Mouse (Mus musculus): ENCODE results near the gene Rexo4.

Rexo4 gene

GRCm38 (mm10) chr2:26950411-26950810, 13.8 kb downstream of the Rexo4 start:
- in situ Hi-C loops (cut with MboI, MseI): no loop called here

- in situ Hi-C loops (cut with MboI, MseI): no loop called here
Observed at GRCm38 (mm10) chr2:26943253-26943652, 20.9 kb downstream of the Rexo4 start.

- in situ Hi-C loops (cut with MboI, MseI): no loop called here
Observed at GRCm38 (mm10) chr2:26941539-26941938, 22.6 kb downstream of the Rexo4 start.

GRCm38 (mm10) chr2:26936425-26936824, 27.8 kb downstream of the Rexo4 start:
- in situ Hi-C loops (cut with MboI, MseI): no loop called here

- in situ Hi-C loops (cut with MboI, MseI): no loop called here
Observed at GRCm38 (mm10) chr2:26935286-26935685, 28.9 kb downstream of the Rexo4 start.

- in situ Hi-C loops (cut with MboI, MseI): no loop called here
Observed at GRCm38 (mm10) chr2:26933304-26934055, 30.7 kb downstream of the Rexo4 start, which contains the start of the genes Surf4 and Stkld1. Gene Surf4 (minus strand): TSS chr2:26933928. Gene Stkld1 (plus strand): TSS chr2:26934047.

- in situ Hi-C loops (cut with MboI, MseI): no loop called here
Observed at GRCm38 (mm10) chr2:26932473-26933303, 31.5 kb downstream of the Rexo4 start.

GRCm38 (mm10) chr2:26930390-26930789, 33.8 kb downstream of the Rexo4 start:
- in situ Hi-C loops (cut with MboI, MseI): no loop called here

- in situ Hi-C loops (cut with MboI, MseI): no loop called here
Observed at GRCm38 (mm10) chr2:26927745-26928476, 36.3 kb downstream of the Rexo4 start.

GRCm38 (mm10) chr2:26921784-26922183, 42.4 kb downstream of the Rexo4 start:
- in situ Hi-C loops (cut with MboI, MseI): loop anchor here (25.0 kb wide), 1 partner anchor 1959 kb away; the partner anchor contains the start of gene Dph7

- in situ Hi-C loops (cut with MboI, MseI): loop anchor here (25.0 kb wide), 1 partner anchor 1958 kb away; the partner anchor contains the start of gene Dph7
Observed at GRCm38 (mm10) chr2:26920190-26920855, 43.9 kb downstream of the Rexo4 start.

GRCm38 (mm10) chr2:26919684-26920083, 44.5 kb downstream of the Rexo4 start:
- in situ Hi-C loops (cut with MboI, MseI): loop anchor here (25.0 kb wide), 1 partner anchor 1957 kb away; the partner anchor contains the start of gene Dph7

- in situ Hi-C loops (cut with MboI, MseI): loop anchor here (25.0 kb wide), 1 partner anchor 1954 kb away; the partner anchor contains the start of gene Dph7
Observed at GRCm38 (mm10) chr2:26916738-26917137, 47.4 kb downstream of the Rexo4 start.

- in situ Hi-C loops (cut with MboI, MseI): loop anchor here (25.0 kb wide), 1 partner anchor 1954 kb away; the partner anchor contains the start of gene Dph7
Observed at GRCm38 (mm10) chr2:26915927-26916728, 48.1 kb downstream of the Rexo4 start, which contains the start of the genes Surf2 and Surf1. Gene Surf2 (plus strand): TSS chr2:26916367. Gene Surf1 (minus strand): TSS chr2:26916530.

- in situ Hi-C loops (cut with MboI, MseI): loop anchor here (25.0 kb wide), 1 partner anchor 1952 kb away; the partner anchor contains the start of gene Dph7
Observed at GRCm38 (mm10) chr2:26914148-26914941, 49.8 kb downstream of the Rexo4 start.

- in situ Hi-C loops (cut with MboI, MseI): loop anchor here (25.0 kb wide), 1 partner anchor 1951 kb away; the partner anchor contains the start of gene Dph7
Observed at GRCm38 (mm10) chr2:26913416-26914147, 50.6 kb downstream of the Rexo4 start.

- in situ Hi-C loops (cut with MboI, MseI): loop anchor here (25.0 kb wide), 1 partner anchor 1950 kb away; the partner anchor contains the start of gene Dph7
Observed at GRCm38 (mm10) chr2:26912253-26912770, 51.9 kb downstream of the Rexo4 start.
